Mouse (Mus musculus) urinary bladder, postnatal 14 days (tissue): ENCODE data around the gene Reps1.

Experiments
- DNase-seq: peaks from one replicate; pipeline ENCODE4 v3.0.0; 2021; ENCODE audit warnings: low spot score

The Reps1 gene

DNA sequence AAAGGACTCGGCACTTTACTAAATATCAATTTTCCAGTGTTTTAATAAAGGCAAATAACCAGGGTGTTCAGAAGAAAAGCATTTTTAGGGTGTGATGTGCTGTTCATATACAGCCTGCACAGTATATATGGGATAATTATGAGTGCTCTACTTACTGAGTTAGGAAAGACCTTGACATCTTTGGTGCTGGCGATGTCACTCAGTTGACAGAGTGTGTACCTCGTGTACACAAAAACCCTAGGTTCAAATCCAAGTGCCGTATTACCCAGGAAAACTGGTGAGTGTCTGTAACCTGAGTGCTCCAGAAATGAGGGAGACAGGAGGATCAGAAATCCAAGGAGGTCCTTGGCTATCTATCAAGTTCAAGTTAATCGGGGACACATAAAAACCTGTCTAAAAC is 84.0 kb downstream of the Reps1 start:
- DNase-seq, result no peak

- no peak for DNase-seq
These were observed 85.7 kb downstream of the Reps1 start for GRCm38 (mm10) chr10:18141389-18141788.

- DNase-seq, result no peak
These were observed 86.6 kb downstream of the Reps1 start for GRCm38 (mm10) chr10:18142231-18142630.

DNA sequence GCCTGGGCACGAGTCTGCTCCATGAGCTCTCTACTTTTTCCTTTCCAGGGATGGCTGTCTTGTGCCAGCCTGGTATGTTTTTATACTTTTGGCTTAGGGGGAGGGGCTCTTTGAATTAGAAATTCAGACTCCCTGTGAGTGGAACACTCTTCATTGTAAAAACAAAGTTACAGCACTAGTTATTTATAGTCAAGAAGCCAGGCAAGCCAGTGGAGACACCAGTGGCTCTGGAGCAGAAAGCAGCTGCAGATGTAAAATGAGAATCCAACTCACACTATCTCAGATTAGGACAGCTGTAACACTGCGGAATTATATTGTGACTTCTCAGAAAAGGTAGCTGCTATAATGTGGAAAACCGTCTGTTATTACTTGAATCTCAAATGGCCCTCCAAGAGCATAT is 91.6 kb downstream of the Reps1 start:
- no peak for DNase-seq

- DNase-seq, result no peak
These were observed 106.8 kb downstream of the Reps1 start for GRCm38 (mm10) chr10:18162435-18162971.
